Mouse (Mus musculus) erythroblast, embryonic 14.5 days (primary cell): ENCODE data around the gene Tpsg1.

ENCODE experiments used
- GATA1 ChIP-seq: IDR thresholded peaks from 2 replicates; pipeline ENCODE4 v1.6.1; 2012; ENCODE audit warnings: low read length, inconsistent platforms, mixed read lengths
- TAL1 ChIP-seq: IDR thresholded peaks from 3 replicates; pipeline ENCODE4 v1.6.1; 2012; ENCODE audit warnings: low read length, inconsistent platforms, mixed read lengths

DNA sequence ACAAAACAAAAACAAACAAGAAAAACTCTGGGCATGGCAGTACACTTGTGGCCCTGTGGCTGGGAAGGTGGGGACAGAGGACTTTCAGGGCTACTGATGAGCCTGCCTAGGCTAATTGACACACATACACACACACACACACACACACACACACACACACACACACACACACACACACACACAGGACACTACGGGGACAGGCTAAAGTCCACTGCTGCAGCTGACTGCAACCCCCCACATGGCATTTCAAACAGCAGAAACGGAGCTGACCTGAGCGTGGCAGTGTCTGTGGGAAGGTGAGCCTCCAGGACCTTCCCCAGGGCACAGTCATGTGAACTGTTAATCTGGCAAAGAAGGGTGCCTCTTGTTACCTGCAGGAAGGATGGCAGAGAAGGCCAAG, 27.6 kb upstream of the Tpsg1 start:
- TF ChIP-seq GATA1 (no peak), TAL1 (no peak)
